Mouse (Mus musculus): ENCODE measurements at regions not wholly inside any gene's neighbourhood (a gene's known extent, or its start where the extent isn't known, plus 50 kb on each side); places are given as distances from the start of the nearest gene placed in this dataset.

DNA sequence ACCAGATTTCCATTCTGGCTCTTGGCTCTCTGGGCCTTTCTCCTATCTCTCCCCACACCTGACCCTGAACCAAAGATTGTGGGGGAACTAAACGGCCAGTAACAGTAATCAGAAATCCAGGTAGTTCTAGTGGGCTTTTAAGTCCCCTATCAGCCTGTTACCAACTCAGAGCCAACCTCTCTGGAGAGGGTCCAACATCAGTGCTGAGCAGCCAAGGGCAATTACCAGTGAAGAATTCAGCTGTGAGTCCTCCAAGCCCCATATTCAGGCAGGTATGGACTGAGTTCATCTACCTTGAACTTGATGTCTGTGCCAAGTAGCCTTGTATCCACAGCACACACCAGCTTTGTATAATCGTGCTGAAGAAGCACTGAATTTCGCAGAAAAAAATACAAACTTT, 1636.7 kb downstream of the Efnb2 start:
- DNase-seq (ENCODE audit: low spot score in 2 of 2): no peak

DNA sequence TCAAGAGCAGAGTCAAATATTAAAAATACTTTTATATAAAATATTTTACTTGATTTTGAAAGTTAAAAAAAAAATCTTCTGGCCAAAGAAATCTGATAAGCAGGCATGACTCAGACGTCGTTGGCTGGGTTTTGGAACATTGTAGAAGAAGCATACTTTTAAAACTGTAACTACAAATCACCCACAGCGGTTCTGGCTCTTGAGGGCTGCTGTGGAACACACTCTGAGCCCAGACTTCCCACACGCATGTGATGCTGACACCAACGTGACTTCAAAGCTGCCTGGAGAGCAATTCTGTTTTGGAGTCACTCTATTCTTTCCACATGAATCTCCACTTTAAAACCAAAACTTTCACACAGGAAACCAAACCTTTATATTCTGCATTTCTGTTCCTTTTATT, 1649.2 kb downstream of the Efnb2 start:
- peak; percentile 31 to 48 for DNase-seq (ENCODE audit: low spot score in 2 of 2)

DNA sequence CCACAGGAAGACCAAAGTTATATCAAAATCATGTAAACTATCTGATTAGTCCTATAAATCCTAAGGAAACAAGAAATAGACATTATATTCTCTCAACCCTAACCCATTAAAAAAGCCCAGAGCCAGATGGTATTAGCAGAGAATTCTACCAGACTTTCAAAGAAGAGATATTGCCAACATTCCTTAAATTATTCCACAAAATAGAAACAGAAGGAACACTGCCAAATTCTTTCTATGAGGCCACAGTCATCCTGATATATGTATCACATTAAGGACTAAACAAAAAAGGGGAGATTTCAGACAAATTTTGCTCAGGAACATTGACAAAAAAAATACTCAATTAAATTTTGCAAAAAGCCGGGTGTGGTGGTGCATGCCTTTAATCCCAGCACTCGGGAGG, 1669.5 kb downstream of the Efnb2 start:
- DNase-seq (ENCODE audit: low spot score in 2 of 2): no peak

DNA sequence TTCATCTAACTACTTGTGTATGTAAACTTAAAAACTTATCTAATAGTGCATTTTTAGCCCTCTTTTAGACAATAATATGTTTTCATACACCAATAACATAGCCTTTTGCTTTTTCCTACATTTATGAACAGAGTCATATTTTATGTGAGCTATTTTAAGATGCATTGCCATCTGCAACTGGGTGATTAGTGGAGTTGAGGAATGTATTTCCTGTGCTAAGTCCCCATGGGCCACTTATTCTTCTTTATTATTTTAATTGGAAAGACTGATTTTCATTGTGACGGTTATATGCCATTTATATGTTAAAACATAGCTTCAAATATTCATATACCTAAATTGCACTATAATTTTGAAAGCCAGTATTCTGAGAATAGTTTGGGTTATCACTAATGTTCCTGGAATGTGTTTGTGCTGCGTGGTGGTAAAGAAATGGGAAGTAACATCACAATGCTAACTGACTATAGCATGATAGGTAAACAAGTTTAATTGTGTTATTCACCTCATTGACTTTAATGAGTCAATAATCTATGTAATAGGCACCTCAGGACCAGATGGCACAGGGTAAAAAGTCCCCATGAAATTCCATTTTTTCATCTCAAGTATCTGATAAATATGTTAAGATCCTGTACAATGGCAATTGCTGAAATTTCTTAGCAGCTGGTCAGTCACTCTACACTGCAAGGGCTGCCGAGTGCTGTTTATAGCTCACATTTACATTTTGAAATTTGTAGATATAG, 1671.5 kb downstream of the Efnb2 start:
- no peak for DNase-seq (ENCODE audit: low spot score in 2 of 2)

DNA sequence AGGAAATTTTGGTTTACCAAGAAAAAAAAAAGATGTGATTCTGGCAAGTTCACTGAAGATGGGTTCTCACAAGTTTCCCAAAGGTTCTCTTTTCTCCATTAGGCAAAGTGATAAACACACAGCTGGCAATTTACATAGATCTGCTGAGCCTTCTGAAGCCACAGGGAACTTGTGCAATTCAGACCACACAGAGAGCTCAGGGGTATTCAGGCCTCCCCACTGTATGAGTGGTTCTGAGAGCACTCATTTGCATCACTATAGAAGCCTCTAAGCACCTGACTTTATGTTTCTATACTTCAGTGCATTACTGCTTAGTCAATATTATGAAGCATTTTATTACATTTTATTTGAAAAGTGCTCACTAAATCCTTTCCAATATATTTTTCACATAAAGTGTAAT, 1687.1 kb downstream of the Efnb2 start:
- DNase-seq (ENCODE audit: low spot score in 2 of 2): no peak

DNA sequence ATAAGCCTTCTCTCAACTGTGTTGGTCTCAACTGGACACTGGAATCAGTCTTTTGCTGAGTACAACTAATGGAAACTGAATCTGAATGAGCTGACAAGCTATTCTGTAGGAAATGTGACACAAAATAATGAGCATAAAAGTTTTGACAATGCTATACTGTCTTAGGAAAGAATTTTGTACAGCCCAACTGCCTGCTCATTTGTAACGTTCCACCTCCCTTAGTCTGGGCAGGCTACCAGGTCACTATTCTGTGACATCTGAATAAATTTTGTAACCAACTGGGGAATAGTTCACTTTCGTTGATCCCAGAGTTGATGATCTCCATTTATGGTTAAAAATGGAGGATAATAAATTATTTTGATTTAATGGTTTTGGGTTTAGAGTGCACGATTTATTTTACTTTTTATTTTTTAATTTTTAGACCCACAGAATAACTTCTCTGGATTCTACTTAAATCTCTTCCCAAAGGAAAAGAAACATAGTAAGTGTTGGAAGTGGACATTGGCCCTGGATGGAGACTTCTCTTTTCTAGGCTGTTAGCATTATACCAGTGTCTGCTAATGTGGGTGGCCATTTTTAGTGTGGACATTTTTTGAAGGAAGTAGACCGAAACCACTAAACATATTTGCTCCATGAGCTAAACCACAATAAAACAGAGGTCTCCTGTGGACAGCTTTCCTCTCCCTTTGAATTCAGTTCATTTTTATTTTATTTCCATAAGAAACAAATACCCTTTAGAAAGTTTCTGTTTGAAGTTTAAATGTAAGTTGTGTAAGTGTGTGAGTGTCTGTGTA, 1697.8 kb downstream of the Efnb2 start:
- no peak for DNase-seq (ENCODE audit: low spot score in 2 of 2)

DNA sequence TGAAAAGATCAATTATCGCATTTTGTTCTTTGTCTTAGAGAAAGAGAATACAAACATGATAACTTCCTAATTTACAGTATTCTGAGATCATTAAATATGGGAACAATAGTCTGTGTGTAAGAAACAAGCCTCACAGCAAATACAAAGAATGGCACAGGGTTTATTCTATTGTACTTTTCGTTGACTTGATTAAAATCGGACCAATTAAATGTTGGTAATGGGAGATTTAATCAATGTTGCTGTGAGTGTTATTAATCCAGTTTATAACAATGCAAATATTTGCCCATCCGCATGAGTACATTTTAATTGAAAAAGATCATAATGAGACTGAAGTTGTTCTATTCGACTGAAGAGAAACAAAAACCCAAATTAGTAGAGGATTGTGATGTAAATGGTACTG, 1703.0 kb downstream of the Efnb2 start:
- DNase-seq (ENCODE audit: low spot score in 2 of 2): no peak

DNA sequence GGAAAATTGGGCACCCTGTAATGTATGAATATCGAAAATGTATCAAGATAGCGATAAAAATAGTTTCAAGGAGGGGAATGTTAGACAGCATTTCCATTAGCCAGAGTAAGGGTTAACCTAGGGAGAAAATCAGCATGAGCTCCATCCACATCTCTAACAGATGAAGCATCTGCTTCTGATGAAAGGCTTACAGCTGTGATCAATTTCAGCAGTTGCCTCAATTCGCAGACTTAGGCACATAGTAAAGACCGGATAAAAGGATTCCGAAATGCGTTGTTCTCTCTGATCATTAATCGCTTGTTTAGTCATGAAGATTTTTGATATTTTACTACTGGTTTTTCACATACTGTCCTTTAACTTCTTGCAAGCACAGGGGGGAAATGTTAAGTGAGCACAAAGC, 1706.8 kb downstream of the Efnb2 start:
- no peak for DNase-seq (ENCODE audit: low spot score in 2 of 2)

DNA sequence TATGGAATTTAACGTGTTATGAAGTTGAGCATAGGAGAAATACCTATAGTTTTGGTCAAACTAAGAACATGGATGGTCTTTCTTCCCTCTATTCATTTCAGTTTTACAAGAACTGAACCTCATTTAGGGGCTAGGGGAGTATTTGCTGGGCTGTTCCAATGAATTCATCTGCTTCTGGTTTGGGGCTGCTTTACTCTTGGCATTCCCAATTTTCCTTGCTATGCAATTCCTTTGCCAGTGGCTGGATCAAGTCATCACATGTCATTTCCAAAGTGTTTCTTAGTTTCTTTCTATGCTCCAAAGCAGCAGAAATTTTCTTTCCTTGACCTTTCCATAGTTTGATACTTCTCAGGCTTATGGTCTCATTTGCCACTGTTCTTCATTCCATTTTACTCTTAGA, 1738.6 kb downstream of the Efnb2 start:
- DNase-seq (ENCODE audit: low spot score in 2 of 2): no peak

DNA sequence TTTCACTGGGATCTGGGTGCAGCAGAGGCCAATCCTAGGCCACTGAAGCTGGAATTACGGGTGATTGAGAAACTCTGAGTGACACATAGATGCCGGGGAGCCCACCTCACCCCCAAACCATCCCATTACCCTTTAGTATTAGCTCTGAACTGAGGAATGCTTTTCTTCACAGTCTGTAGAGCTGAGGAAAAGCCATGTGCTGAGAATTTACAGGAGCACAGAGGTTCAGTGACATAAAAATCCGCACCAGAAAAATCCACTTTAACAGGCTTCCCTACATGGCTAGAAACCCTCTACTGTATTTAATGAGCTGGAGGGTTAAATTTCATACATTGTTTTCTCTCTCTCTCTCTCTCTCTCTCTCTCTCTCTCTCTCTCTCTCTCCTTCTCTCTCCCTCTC, 1753.4 kb downstream of the Efnb2 start:
- DNase-seq (ENCODE audit: low spot score in 2 of 2): no peak

DNA sequence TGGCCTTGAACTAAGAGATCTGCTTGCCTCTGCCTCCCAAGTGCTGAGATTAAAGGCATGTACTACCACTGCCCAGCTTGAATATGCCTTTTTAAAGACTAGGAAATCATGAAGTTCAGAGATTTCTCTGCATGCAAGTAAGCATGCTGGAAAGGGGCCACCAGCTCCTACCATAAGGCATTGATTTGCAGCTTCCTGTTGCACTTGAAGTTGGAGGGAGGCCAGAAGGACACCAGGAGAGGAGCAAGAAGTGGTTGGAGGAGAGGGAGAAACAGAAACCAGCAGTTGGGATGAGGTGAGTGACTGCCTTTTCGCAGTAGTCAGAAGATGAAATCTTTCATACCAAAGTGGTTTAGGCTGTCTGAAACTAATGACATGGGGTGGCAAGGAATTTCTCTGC, 1769.6 kb downstream of the Efnb2 start:
- no peak for DNase-seq (ENCODE audit: low spot score in 2 of 2)

DNA sequence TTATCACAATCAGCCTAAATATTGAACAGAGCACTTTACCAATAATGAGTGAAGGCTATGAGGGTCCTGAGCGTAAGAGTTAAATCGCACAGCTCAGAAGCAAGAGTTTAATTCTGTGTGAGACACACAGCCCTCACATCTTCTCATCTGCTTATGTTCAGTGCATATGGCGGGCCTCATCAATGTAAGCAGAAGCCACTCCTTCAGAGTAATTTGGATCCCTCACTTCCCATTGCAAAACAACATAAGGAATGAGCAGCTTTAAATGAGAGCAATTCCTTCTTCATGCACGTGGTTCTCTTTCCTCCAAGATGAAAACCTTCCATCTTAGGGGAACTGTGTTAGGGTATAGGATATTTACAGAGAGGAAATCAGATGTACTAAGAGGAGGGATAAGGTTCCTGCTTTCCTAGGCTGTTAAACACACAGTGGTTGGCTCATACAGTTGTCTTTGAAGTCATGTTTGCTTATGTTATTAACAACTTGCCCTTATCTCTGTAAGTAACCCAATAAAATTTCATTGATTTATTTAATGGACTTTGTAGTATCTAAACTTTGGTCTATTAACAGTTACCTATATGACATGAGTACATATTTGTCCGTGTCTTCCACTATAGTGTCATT, 1774.2 kb downstream of the Efnb2 start:
- DNase-seq (ENCODE audit: low spot score in 2 of 2): no peak

DNA sequence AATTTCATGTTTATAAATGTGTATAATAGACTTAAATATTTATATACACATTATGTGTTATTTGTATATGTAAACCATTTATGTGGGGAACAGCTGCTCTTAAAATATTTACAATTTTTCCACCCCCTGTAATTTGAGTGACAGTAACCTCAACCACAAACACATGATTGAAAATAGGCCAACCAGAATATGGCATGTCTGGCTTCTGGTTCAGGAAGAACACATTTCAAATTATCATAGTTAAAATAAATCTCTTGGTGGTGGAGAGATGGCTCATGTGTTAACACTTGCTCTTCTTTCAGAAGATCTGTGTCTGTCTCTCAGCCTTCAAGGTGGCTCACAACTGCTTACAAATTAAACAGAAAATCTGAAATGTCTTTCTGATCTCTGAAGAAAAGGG, 1776.2 kb downstream of the Efnb2 start:
- no peak for DNase-seq (ENCODE audit: low spot score in 2 of 2)

DNA sequence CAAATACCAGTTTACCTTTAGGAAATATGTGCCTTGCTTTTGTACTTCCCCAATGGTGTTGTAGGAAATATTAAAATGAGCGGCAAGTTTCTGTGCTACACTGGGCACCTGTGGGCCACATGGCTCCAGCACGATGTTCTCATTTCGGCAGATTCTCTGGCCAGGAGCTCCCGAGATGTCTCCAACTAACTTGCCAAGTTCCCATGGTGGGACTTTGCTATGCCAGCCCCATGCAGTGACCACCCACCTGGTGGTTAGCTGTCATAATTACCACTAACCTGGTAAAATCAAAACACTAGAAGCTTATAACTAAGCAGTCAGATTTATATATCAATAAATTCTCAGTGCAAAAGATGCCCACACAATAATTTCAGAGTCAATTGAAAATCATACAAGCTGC, 1777.5 kb upstream of the Slc10a2 start:
- DNase-seq (ENCODE audit: low spot score in 2 of 2): no peak
